Mouse (Mus musculus): ENCODE measurements around the gene Dock4.
A peak's percentile ranks its signal among the peaks of the same experiment; 100 is the strongest.

Gene Dock4

GRCm38 (mm10) chr12:40445648-40446449, at the start of gene Dock4, which contains the start of gene Zfp277:
TSS of gene Dock4 (plus strand) at chr12:40445952.
TSS of gene Zfp277 (minus strand) at chr12:40445902.
- peak; percentile 99 for DNase-seq (ENCODE audit: low read depth)

DNA sequence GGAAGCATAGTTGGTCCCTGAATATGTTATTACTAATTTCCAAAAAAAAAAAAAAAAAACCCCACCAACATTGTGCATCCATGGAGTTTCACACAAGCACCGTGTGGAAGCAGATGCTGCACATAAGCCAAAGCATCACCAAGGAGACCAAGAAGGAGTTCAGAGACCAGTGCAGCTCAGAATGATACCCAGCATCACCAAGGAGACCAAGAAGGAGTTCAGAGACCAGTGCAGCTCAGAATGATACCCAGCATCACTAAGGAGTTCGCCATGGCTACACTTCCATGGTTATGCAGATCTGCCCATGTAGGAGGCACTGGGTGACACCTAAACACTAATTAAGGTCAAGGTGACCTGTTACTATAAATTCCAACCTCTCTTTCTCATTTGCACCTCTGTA, 46.8 kb upstream of the Dock4 start:
- no peak for DNase-seq (ENCODE audit: low read depth)

- no peak for DNase-seq (ENCODE audit: low read depth)
Measured at GRCm38 (mm10) chr12:40399386-40399785, 46.4 kb upstream of the Dock4 start.

DNA sequence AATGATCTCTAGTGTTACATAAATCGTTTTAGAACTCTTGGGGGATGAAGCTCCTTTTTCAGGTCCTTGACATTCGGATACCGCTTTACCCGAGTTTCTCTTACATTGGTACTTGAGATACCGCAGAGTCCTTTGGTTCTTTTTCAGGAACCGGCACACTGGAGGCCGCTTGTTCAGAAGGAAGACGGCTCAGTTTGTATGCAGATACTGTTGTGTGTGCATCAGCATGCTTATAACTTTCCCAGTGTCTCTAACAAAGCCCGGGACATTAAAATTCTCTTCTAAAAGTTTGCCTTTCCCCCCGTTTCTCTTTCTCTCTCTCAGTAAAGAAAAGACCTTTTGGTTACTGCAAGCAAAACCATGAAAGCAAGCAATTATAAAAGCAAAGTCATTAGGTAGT, 45.9 kb upstream of the Dock4 start:
- no peak for DNase-seq (ENCODE audit: low read depth)

DNA sequence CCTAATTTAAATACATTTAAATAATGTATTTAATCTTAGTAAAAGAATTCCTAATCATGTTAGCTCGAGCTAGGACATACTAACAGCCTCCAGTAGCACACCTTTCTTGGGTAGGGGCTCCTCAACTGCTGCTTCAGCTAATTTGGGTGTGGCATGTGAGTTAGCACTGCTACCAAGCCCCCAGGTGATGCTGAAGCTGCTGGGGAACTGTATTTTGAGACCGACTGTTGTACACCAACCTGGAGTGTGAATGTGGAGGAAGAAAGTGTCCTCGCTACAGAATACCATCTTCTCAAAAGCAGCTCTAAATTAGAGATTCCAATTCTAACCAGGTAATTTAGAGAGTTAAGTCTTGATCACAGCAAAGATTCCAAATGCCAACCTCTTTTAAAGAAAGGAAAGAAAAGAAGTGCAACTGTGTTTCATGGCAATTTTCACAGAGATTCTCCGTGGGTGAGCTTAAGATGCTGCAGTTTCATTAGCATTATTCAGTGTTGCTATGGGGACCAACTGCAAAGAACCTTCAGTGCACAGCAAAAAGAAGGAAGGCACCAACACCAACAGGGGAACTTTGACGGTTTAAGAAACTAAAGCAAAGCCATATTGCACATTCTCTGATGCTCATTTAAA, 31.0 kb upstream of the Dock4 start:
- no peak for DNase-seq (ENCODE audit: low read depth)

DNA sequence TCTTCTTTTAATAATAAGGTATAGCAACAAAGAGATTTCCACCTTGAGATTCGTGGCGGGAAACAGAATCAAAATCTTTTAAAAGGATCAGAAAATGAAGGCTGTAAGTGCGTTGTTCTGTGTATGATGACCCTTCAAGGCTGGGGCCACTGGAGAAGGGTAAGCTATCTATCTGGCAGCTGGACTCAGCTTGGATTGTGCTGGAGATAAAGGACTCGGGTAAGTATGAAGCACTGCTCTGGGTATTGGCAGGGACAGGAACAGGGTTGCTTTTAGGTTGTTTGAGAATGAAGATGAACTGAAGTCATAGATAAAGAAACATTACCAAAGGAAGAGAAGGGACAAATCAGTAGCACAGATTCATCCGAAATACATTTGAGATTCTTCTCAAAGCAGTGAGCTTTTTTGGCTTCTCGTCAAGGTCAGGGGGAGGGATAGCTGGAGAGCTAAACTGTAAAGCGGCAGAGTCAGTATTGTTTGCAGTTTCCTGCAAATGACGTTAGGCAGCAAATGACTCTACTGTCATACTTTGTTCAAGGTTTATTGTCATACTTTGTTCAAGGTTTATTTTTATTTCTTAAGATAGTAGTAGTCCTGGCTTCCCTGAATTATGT, 30.3 kb upstream of the Dock4 start:
- DNase-seq (ENCODE audit: low read depth) = no peak

DNA sequence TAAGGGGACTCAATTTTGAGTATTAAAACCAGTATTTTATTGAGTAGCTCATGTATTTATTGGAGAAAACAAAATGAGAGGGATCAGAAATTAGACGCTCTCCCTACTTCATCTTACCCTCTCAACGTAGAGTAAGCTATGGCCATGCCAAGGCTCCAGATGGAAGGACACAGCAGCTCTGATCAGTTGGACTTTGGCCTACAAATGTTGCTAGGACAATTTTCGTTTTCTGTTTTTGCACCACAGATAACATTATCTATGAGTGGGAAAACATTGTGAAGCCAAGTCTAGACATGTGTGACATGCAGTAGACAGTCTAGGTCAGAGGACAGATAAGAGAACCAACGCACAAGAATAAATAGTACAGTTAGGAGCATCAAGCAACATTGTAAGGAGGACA, 28.5 kb upstream of the Dock4 start:
- DNase-seq (ENCODE audit: low read depth) = no peak

DNA sequence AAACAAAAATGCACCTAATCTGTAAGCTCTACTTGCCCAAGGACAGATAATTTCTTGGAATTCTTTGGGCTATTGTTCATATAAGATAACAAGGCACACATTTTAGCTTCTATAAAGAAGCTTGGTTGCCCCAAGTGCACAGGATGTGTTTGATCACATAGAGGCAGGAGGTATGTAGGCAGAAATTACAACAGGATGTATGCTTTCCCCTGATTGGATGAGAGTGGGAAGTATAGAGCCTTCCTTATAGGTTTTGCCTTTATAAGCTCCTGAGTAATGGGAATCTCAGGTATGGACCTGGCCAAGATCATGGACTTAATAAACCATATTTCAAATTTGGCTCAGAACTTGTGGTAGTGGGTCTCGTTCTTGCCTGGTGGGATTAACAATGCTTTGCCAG, 20.8 kb upstream of the Dock4 start:
- no peak for DNase-seq (ENCODE audit: low read depth)

DNA sequence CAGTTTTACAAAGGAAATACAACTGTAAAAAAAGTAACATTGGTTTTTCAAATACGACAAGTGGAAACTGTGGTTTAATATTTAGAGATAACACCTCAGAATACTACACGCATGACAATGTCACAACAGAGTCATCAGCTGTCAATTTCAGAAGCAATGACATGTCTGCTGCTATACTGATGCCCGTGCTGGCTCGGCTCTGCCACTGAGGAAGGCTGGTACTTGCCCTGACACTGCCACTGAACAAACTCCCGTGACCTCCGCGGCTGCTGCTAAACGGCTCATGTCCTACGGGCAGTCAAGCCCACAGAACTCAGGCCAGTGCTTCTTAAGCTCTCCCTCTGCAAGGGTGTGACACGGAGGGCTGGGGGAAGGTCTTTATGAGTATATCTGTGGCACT, 18.1 kb upstream of the Dock4 start:
- no peak for DNase-seq (ENCODE audit: low read depth)

DNA sequence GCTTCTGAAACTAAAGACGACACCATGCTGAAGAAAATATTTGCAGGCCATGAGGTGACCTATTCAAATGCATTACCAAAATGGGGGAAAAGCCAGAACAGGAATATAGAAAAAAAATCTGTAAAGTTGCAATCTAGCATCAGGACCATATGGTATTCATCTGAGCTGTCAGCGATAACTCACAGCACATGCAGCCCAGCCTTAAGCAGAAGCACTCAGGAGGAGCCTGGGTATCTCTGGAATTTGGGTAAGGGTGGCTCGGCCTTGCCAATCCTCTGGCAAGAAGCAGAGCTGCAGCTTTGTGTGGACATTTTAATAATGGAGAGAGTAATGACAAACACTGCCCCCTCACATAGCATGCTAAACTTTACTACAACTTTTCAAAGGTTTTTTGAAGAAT, 15.8 kb upstream of the Dock4 start:
- DNase-seq (ENCODE audit: low read depth) = no peak

DNA sequence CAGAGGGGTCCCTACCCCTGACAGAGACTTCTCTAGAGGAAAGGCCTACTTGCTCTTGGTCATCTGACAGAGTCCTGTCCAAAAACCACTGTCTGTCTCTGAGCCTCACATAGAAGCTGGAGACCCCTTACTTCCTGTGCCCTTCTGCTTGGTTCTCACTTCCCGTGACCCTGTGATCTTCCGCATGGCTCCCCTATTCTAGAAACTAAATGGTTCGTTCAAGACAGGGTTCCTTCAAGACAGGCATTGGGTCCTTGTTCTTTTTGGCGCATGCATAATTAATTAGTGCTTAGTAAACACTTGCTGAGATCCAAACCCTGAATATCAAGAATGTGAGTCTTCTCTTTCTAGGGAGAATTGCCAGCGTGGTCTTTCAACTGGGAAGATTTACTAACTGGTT, 14.7 kb upstream of the Dock4 start:
- no peak for DNase-seq (ENCODE audit: low read depth)

DNA sequence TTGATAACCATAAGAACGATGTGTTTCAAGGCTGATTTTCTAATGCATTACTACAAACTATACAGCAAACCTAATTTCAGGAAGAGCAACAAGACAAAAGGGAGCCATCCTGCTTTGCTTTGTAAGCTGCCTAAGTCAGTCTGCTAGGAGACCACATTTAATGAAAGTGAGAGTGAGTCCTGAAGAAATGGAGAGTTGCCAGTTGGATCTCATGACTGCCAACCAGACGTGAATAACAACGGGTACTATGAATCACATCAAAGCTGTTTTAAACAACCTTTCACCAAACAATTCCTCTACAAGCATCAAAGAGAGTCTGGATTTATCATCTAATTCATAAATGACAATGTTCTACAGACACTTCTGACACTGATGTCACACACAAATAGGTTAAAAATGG, 11.7 kb upstream of the Dock4 start:
- DNase-seq (ENCODE audit: low read depth) = no peak

GRCm38 (mm10) chr12:40438049-40438448, 7.7 kb upstream of the Dock4 start:
- no peak for DNase-seq (ENCODE audit: low read depth)

GRCm38 (mm10) chr12:40445206-40445605, 546 bp upstream of the Dock4 start:
- DNase-seq (ENCODE audit: low read depth) = peak; percentile 16

- DNase-seq (ENCODE audit: low read depth) = no peak
Measured at GRCm38 (mm10) chr12:40446450-40447381, 964 bp downstream of the Dock4 start.

GRCm38 (mm10) chr12:40447561-40448355, 2.0 kb downstream of the Dock4 start:
- DNase-seq (ENCODE audit: low read depth) = no peak

- DNase-seq (ENCODE audit: low read depth) = no peak
Measured at GRCm38 (mm10) chr12:40449119-40449795, 3.5 kb downstream of the Dock4 start.

DNA sequence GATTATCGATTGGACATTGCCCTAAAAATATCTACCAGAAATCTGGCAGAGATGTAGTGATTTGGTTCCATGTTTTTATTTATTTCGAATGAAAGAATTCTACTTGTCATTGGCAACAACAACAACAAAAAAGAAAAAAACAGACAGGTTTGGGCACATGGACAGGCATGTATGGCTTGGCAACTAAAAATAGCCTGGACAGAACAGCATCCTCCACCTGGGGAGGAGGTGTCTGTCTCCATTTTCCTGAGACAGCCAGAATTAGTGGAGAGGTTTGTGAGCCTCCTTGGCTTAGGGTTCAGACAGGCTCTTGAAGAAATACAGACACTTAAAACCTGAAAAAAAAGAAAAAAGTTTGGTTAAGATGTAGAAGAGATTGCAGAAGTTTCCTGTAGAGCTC, 10.8 kb downstream of the Dock4 start:
- no peak for DNase-seq (ENCODE audit: low read depth)

DNA sequence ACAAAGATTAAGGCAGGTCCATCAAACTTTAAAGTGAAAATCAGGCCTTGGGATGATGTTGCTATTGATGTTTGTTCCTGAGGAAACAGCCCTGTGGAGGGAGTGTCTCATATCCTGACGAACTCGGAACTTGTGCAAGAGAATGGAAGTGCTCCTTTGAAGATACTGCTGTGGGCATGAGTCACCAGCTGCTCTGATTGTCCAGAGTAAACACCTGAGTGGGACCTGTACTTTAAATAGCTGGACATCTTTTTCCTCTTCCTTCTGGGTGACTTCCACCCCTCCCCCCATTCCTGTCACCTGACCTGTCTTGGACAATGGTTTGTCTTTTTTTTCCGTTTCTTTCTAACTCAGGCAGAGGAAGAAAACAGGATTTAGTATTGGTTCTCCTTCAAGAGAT, 13.2 kb downstream of the Dock4 start:
- no peak for DNase-seq (ENCODE audit: low read depth)

GRCm38 (mm10) chr12:40459673-40460265, 14.0 kb downstream of the Dock4 start:
- no peak for DNase-seq (ENCODE audit: low read depth)

Data from c-Kit-positive CD71-positive TER-119-negative erythroid progenitor cells, embryonic 14.5 days (primary cell).